Mouse (Mus musculus) brown adipose tissue, adult 24 weeks (tissue): ENCODE measurements around the gene Timp4. TPM values are rescaled to one million over a fixed set of nuclear protein-coding genes. Genes with fewer than 3 reads are reported as not detected.

Experiments
- H3K27ac ChIP-seq: fragments of 200-500 bp; replicated peaks from 2 replicates; pipeline ENCODE4 v1.5.1; 2012; ENCODE audit warnings: low read depth, mild to moderate bottlenecking, low read length
- H3K4me1 ChIP-seq: fragments of 200-500 bp; 2 replicates; pipeline ENCODE4 v1.6.1; 2012; ENCODE audit warnings: low read length, mixed read lengths; ENCODE audit not compliant: control insufficient read depth, insufficient read depth, insufficient read length
- H3K4me3 ChIP-seq: fragments of 200-500 bp; 2 replicates; pipeline ENCODE4 v1.5.1; 2012; ENCODE audit warnings: low read depth, mild to moderate bottlenecking, low read length, moderate library complexity; ENCODE audit not compliant: insufficient read depth
- polyA plus RNA-seq: library from polyadenylated mRNA; stranded (reverse); fragments of >200 nt; gene quantifications from 2 replicates; pipeline ENCODE4 v1.2.4, GENCODE M21; 2012; ENCODE audit not compliant: missing spikeins, insufficient read depth, insufficient read length

The Timp4 gene
- 11.1 and 36.6 TPM in 2 replicates for polyA plus RNA-seq

DNA sequence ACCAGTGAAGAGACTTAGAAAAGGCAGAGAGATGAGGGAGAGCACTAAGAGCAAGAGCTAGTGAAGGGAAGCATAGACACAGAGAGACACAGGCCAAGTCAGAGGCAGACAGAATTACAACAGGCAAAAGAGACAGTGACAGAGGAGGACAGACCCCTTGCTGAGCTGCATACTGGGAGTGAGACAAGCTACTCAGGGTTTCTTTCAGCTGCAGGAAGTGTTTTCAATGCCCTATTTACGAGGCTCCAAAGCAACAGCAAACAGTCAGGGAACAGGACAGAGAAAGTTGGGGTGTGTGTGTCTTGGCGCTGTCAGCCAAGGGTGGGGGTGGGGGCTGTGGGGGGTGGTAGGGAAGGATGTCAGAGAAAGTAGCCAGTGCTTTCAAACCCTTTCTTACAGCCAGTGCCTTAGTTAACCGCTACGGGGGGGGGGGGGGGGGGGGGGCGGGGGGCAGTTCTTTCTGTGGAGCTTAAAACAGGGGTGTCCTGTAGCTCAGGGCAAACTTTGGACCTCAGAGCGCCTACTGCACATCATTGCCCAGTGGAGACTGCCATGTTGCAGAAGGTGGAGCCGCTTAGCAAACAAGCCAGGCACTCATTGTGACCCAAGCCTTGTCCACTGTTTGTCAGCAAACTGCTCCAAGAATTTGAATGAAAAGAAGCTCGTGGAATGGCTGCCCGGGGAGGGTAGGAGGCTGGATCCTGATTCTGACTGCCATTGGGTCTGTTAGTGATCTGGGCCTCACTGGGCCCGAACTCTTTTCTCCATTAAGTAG is at the start of gene Timp4:
TSS of gene Timp4 (minus strand) at position 107 of the 775 bp plus-strand sequence.
- Histone ChIP-seq H3K4me3 (peak within 1 kb of the TSS; percentile 62), H3K4me1 (peaks cover 10% of the 10 kb centered on the region; the same call in 1 of the 2 replicates), H3K27ac (peak within 1 kb of the TSS; percentile 69)

DNA sequence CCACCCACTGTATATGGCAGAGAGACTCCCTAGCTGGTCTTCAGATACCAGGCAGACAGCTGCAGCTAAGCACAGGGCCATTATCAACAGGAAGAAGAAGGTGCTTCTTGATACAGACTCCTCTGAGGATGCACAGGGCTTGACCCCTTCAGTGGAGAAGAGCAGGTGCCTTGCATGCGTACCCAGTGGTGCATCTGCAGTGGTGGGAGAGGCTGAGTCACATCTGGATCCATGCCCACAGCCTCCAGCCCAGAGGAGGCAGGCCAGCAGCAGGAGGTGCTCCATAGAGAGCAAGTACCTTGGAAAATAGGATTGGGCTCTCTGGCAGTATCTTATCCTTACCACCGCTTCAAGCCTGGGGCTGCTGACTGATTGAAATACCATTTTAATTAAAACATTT is 41.9 kb upstream of the Timp4 start:
- Histone ChIP-seq H3K4me3 (no peak overlapping the region), H3K27ac (no peak overlapping the region), H3K4me1 (no peaks in the 10 kb centered on the region; the same call in 1 of the 2 replicates)

DNA sequence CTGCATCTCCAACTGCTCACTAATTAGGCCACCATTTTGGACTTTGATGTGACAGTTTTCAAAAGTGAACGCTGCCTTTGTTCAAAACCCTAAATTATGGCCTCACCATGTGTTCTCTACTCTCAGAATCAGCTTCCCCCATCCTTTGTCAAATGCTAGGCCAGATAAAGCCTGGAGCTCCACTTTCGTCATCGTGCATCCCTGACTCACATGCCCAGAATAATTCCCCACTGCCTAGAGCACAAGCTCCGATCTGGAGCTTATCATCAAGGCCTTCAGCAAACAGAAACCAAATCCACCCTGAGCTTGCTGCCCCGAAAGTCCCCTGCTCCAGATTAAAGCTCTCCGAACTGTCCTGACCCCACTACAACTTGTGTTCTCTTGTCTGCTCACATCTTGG is 40.6 kb upstream of the Timp4 start:
- H3K4me3 ChIP-seq, result no peak overlapping the region
- no peak overlapping the region for H3K27ac ChIP-seq
- no peaks in the 10 kb centered on the region; the same call in 1 of the 2 replicates for H3K4me1 ChIP-seq

DNA sequence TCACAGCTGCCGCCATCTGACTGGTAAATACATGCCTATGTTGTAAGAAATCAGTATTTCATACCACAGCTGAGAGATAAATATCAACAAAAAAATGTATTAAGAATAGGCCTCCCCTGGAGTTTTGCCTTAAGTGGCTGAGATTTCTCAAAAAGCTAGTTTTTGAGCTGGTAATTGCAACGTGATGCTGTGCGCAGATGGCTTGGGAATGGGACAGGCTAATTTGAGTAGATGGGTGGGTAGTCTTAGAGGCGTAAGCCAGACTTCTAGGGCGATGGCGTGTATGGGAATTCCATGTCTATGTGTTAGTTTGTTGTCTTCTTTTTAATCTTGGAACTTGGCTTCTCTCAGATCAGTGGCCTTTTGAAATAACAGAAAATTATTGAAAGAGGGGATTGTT is 39.8 kb upstream of the Timp4 start:
- Histone ChIP-seq H3K4me1 (peaks cover 4% of the 10 kb centered on the region; the same call in 1 of the 2 replicates), H3K27ac (no peak overlapping the region), H3K4me3 (no peak overlapping the region)

DNA sequence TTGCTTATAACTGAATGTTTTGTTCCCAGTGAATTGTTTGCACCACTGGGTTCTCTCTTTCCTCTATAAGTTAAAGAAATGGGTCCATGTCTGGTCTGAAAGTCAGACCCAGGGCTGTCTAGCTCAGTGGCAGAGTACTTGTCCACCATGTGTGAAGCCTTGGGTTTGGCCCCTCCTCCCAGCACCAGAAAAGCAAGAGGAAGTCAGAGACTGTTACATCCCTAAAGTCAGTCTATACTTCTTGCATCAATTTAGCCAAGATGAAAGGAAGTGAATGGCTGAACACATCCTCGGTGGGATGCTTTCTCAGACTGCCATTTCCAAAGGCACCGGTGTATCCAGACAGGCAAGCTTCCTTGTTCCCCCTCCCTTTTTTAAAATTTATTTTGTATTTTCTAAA is 39.1 kb upstream of the Timp4 start:
- Histone ChIP-seq H3K27ac (no peak overlapping the region), H3K4me1 (peaks cover 4% of the 10 kb centered on the region; the same call in 1 of the 2 replicates), H3K4me3 (no peak overlapping the region)

DNA sequence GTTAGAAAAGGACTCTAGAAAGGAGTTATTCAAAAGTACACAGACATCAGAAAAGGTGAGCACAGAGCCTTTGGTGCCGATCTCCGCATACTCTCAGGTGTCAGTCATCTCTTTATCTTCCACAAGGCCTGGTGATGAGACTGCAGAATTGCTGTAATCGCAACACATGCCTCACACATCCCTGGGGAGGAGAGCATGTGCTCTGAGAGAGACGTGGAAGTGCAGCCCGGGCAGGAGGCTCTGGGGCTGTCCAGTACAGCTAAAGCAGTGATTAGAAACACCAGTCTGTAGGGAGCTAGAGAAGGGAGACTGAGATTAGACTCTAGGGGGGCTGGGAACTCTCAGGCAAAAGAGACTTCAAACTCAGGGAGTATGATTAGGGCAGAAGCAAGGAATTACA is 38.6 kb upstream of the Timp4 start:
- H3K4me3 ChIP-seq, result no peak overlapping the region
- no peak overlapping the region for H3K27ac ChIP-seq
- H3K4me1 ChIP-seq, result peaks cover 4% of the 10 kb centered on the region; the same call in 1 of the 2 replicates

DNA sequence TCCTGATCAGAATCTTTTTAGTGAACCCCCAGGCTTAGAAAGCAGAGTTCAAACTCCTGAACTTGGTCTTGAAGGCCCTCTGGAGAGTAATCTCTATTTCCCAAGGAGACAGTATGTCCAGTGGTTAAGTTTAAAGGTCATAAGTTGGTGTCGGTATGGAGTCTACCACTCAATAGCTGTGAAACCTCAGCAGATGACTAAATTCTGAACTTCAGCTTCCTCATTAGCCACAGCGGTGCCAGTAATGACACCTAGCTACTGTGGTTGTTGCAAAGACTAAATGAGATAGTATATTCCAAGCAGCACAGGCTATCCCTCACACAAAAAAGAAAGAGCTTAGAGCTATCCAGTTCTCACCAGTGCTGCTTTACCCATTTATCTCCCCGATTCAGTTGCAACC is 36.2 kb upstream of the Timp4 start:
- no peak overlapping the region for H3K27ac ChIP-seq
- H3K4me1 ChIP-seq, result peaks cover 6% of the 10 kb centered on the region; the same call in 1 of the 2 replicates
- H3K4me3 ChIP-seq, result no peak overlapping the region

DNA sequence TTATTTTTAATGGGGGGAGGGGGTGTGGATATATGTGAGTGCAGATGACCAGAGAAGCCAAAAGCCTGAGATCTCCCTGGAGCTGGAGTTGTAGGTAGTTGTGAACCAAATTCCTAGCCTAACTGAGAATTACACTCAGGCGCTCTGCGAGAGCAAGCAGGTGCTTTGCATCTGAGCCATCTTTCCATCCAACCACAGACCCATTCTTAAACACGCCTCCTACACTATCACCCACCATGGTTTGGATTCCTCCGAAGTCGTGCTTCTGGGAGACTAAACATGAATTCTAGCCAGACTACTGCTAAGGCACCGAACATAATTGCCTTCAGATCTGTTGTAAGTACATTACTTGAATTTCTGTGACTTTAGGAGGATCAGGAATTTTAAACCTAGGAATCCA is 34.4 kb upstream of the Timp4 start:
- Histone ChIP-seq H3K4me3 (no peak overlapping the region), H3K4me1 (peaks cover 6% of the 10 kb centered on the region; the same call in 1 of the 2 replicates), H3K27ac (no peak overlapping the region)

DNA sequence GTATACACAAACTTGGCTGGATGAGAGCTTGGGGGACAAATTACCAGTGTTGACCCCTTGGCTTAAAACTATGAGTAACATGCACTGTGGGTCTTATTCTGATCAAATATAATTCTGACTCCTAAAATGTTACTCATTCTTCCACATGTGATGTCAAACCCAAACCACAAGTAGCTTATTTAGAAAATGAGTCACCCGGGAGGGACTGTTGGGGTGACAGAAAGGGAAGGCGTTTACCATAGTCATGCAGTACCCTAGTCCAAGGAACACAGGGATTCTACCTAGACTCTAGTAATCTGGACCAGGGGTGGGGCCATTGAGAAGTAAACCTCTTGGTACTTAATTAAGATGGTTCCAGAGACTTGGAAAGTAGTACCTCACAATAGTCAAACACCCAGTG is 32.1 kb upstream of the Timp4 start:
- Histone ChIP-seq H3K4me3 (no peak overlapping the region), H3K4me1 (peaks cover 6% of the 10 kb centered on the region; the same call in 1 of the 2 replicates), H3K27ac (no peak overlapping the region)

DNA sequence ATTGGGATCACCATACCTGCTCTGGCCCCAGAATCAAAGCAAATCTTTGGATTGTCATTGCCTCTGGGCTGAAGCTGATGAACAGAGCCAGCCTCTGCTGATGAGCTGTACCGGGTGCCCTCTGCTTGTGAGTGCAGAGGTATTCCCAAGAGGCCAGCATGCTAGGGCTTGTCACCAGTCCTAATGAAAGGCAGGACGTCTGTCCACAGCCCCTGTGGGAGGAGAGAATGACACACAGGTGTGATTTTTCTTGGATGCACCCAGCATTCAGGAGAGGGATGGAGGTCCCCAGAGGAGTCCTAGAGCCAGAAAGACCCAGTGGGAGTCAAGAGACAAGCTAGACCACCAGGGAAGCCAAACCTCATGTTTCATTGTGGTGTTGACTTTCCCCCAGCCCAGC is 27.6 kb upstream of the Timp4 start:
- H3K4me1 ChIP-seq, result peaks cover 5% of the 10 kb centered on the region
- H3K27ac ChIP-seq, result no peak overlapping the region
- no peak overlapping the region for H3K4me3 ChIP-seq

DNA sequence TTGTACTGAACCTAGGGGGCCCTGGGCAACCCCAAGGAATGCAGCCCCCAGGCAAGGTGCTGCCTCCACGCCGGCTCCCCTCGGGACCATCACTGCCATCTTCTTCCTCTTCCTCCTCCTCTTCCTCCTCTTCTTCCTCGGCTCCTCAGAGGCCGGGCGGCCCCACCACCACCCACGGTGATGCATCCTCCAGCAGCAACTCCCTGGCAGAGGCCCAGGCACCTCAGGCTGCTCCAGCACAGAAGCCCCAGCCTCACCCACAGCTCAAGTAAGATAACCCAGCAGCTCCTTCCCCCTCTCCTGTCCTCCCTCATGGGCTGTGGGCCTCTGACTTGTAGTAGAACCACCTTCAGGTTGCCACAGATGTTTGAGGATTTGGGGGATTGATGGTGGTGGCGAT is 26.1 kb upstream of the Timp4 start:
- Histone ChIP-seq H3K4me3 (no peak overlapping the region), H3K4me1 (peaks cover 7% of the 10 kb centered on the region), H3K27ac (no peak overlapping the region)

DNA sequence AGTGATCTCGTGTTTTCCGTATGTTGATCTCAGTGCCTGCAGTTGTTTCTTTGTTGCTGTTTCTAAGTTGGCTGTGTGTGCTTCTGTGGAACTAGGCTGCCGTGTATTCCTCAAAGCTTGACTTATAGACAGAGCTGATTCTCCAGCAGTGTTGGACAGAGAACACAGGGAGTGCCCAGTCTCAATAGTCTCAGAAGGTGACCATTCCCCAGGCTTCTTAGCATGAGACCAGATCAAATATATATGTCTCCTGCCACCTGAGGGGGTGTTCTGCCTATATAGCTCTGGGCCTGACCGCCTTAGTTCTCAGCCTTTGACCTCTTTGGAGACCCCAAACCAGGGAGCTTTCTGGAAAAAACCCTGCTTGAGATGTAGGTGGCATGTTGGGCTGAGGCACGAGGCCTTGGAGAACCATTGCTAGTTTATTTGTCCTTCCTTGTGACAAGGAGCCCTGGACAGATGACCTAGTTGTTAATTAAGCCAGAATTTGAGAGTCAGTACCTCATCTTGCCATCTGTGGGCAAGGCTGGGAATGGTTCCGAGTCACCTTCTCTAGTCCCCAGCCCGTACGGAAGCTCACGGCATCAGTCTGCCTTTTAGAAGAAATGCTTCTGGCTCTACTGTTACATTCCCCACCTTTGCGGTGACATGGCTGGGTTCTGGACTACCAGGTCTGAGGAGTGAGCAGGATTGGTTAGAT is 23.3 kb upstream of the Timp4 start:
- Histone ChIP-seq H3K27ac (no peak overlapping the region), H3K4me1 (peaks cover 31% of the 10 kb centered on the region), H3K4me3 (no peak overlapping the region)

DNA sequence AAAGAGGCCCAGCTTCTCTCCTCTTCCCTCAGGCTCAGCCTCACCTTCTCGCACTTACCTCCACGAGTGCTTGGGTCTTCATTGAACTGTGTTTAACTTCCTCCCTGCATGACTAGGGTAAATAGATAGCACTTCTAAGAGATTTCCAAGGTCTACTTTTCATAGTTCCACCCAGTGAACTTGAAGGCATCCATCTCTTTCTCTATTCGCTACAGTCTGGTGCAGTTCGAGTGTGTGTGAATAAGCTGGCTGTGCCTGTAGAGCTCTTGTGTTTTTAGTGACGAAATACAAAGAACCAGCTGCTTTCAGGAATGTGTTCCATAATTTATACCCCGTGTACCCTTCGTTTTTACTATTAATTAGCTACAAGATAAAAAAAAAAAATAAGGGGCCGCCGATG is 22.7 kb upstream of the Timp4 start:
- H3K4me1 ChIP-seq, result peaks cover 36% of the 10 kb centered on the region
- H3K4me3 ChIP-seq, result no peak overlapping the region
- peak overlapping the region; percentile 86; the same call in 1 of the 2 replicates for H3K27ac ChIP-seq

DNA sequence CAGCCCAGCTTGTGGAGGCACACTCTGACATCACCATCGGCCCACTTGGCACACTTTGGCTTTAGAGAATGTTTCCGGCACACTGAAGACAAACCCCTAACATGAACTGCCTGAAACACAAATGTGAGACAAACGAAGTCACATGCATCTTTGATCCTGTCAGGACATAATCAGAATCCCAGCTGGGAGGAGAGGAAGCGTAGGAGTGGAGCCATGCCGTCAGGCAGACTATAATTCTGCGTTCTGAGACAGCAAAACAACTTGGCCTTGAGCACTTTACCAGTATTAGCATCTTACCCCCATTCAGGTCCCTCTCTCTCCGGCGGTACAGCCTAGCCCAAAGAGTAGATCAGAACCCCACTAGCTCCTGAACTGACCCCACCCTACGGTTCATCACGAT is 21.3 kb upstream of the Timp4 start:
- Histone ChIP-seq H3K4me1 (peaks cover 49% of the 10 kb centered on the region), H3K4me3 (no peak overlapping the region), H3K27ac (peak overlapping the region; percentile 89)

DNA sequence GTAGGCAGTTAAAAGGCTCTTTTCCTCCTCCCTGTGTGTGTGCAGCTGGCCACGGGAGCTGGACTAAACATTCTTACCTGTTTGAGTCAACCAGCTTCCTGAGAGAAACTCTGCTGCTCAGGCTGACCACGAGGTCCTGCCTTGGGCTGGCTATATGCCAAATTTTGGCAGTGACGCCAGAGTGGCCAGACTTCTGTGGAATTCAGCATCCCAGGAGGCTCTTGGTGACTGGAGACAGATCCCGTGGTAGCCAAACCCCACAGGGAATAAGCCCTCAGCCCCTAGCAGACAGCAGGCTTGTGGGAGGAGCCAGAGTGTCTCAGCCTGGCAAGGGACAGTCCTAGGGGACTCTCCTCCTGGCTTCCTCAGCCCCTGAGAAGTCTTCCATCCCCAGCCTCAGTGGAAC is 19.9 kb upstream of the Timp4 start:
- peak overlapping the region; percentile 89 for H3K27ac ChIP-seq
- H3K4me3 ChIP-seq, result no peak overlapping the region
- H3K4me1 ChIP-seq, result peaks cover 46% of the 10 kb centered on the region
